Mouse (Mus musculus): Measurements from ENCODE around the gene Cacng2. TPM values are rescaled to one million over a fixed set of nuclear protein-coding genes. Genes with fewer than 3 reads are reported as not detected.

Gene Cacng2
- total RNA-seq (2015) (not detected in 2 replicates), total RNA-seq (2017) (not detected in 2 replicates)

- ATAC-seq (replicated peaks; ENCODE audit: poor library complexity), result peak; percentile 100
These were observed at the start of gene Cacng2 for GRCm38 (mm10) chr15:78119704-78120103. Gene Cacng2 (minus strand): TSS chr15:78120028.

- ATAC-seq (replicated peaks; ENCODE audit: poor library complexity), result no peak
These were observed 49.7 kb upstream of the Cacng2 start for GRCm38 (mm10) chr15:78169566-78169965.

GRCm38 (mm10) chr15:78165292-78165691 lies 45.5 kb upstream of the Cacng2 start:
- ATAC-seq (replicated peaks; ENCODE audit: poor library complexity), result no peak

GRCm38 (mm10) chr15:78164466-78164865 lies 44.6 kb upstream of the Cacng2 start:
- no peak for ATAC-seq (replicated peaks; ENCODE audit: poor library complexity)

- no peak for ATAC-seq (replicated peaks; ENCODE audit: poor library complexity)
These were observed 42.1 kb upstream of the Cacng2 start for GRCm38 (mm10) chr15:78161946-78162345.

- ATAC-seq (replicated peaks; ENCODE audit: poor library complexity), result no peak
These were observed 38.5 kb upstream of the Cacng2 start for GRCm38 (mm10) chr15:78158335-78158734.

GRCm38 (mm10) chr15:78157824-78158223 lies 38.0 kb upstream of the Cacng2 start:
- ATAC-seq (replicated peaks; ENCODE audit: poor library complexity), result no peak

- no peak for ATAC-seq (replicated peaks; ENCODE audit: poor library complexity)
These were observed 37.5 kb upstream of the Cacng2 start for GRCm38 (mm10) chr15:78157330-78157729.

GRCm38 (mm10) chr15:78155421-78155820 lies 35.6 kb upstream of the Cacng2 start:
- no peak for ATAC-seq (replicated peaks; ENCODE audit: poor library complexity)

GRCm38 (mm10) chr15:78153045-78153775 lies 33.4 kb upstream of the Cacng2 start:
- ATAC-seq (replicated peaks; ENCODE audit: poor library complexity), result no peak

- ATAC-seq (replicated peaks; ENCODE audit: poor library complexity), result no peak
These were observed 28.7 kb upstream of the Cacng2 start for GRCm38 (mm10) chr15:78148565-78148964.

GRCm38 (mm10) chr15:78140226-78140625 lies 20.4 kb upstream of the Cacng2 start:
- ATAC-seq (replicated peaks; ENCODE audit: poor library complexity), result no peak

GRCm38 (mm10) chr15:78134606-78135005 lies 14.8 kb upstream of the Cacng2 start:
- ATAC-seq (replicated peaks; ENCODE audit: poor library complexity), result no peak

- ATAC-seq (replicated peaks; ENCODE audit: poor library complexity), result no peak
These were observed 13.6 kb upstream of the Cacng2 start for GRCm38 (mm10) chr15:78133389-78133788.

- ATAC-seq (replicated peaks; ENCODE audit: poor library complexity), result no peak
These were observed 580 bp downstream of the Cacng2 start for GRCm38 (mm10) chr15:78119248-78119647.

GRCm38 (mm10) chr15:78118275-78118995 lies 1.4 kb downstream of the Cacng2 start:
- ATAC-seq (replicated peaks; ENCODE audit: poor library complexity), result no peak

GRCm38 (mm10) chr15:78117731-78118130 lies 2.1 kb downstream of the Cacng2 start:
- ATAC-seq (replicated peaks; ENCODE audit: poor library complexity), result no peak

GRCm38 (mm10) chr15:78116936-78117335 lies 2.9 kb downstream of the Cacng2 start:
- no peak for ATAC-seq (replicated peaks; ENCODE audit: poor library complexity)

- ATAC-seq (replicated peaks; ENCODE audit: poor library complexity), result no peak
These were observed 3.6 kb downstream of the Cacng2 start for GRCm38 (mm10) chr15:78116244-78116643.

- no peak for ATAC-seq (replicated peaks; ENCODE audit: poor library complexity)
These were observed 20.3 kb downstream of the Cacng2 start for GRCm38 (mm10) chr15:78099516-78099915.

- ATAC-seq (replicated peaks; ENCODE audit: poor library complexity), result no peak
These were observed 23.8 kb downstream of the Cacng2 start for GRCm38 (mm10) chr15:78096004-78096403.

GRCm38 (mm10) chr15:78093597-78093996 lies 26.2 kb downstream of the Cacng2 start:
- no peak for ATAC-seq (replicated peaks; ENCODE audit: poor library complexity)

Measured in megakaryocyte progenitor cell, adult 5-6 weeks (primary cell).